Mouse (Mus musculus): ENCODE measurements around the gene Hmox1.

Hmox1 gene

DNA sequence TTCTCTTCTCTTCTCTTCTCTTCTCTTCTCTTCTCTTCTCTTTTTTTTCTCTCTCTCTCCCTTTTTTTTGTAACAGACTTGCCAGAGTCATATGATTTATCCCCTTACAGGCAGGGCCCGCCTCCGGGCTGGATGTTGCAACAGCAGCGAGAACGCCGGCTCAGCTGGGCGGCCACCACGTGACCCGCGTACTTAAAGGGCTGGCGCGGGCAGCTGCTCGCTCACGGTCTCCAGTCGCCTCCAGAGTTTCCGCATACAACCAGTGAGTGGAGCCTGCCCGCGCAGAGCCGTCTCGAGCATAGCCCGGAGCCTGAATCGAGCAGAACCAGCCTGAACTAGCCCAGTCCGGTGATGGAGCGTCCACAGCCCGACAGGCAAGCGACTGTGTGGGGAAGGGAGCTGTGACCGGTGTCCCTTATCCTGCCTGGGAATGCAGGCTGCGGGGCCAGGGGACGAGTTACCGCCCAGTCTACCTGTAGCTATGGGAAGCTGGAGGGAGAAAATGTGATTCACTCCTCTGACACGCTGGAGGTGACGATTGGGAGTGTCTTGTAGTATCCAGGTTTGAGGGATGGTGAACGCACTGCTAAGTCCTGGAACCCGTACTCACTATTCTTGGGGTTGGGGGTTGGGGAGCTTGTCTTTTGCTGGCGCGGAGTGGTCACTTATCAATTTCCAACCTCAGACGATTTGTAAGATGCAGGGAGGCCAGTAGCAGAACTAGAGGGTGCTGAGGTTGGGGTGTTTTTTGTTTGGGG lies at the start of gene Hmox1:
Gene Hmox1, plus strand, starts transcription at position 223 of the 758 bp plus-strand sequence.
- DNase-seq: peak; percentile 96 to 97

DNA sequence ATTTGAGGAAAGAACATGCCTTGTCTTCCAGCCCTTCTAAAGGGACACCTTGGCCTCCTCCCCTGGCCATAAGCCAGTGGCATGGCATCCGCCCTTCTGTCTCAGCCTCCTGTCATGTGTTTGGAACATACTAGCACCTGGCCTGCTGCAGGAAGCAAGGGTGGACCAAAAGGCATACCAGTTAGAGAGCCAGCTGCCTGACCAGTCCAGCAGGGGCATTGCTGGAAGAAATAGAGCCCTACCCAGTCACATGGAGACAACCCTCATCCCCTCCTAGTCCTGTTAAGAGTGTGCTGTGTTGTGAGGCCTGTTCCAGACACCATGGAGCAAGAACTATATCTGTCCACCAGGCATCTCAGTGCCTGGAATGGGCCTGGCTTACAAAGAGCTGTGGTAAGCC lies 47.1 kb upstream of the Hmox1 start:
- no peak for DNase-seq

GRCm38 (mm10) chr8:75047784-75048183 lies 45.6 kb upstream of the Hmox1 start:
- no peak for DNase-seq

DNA sequence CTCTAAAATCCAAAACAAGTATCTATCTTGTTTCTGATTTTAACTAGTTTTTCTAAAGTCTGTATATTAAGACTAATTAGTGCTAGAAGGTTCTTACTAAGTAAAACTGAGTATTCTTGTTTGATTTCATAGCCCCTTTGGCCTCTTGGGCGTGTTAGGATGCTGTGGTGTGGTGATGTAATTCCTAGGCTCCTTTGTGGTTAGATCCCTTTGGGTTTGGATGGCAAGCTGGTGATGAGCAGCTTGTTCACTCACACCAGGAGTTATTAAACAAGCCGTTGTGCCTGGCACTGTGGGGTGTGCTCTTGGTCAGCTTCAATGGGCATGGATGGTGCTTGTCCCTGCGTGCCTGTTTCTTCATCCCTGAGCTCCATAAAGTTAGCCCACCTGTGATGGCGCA lies 40.1 kb upstream of the Hmox1 start:
- DNase-seq: no peak

GRCm38 (mm10) chr8:75055673-75056072 lies 37.7 kb upstream of the Hmox1 start:
- no peak for DNase-seq

DNA sequence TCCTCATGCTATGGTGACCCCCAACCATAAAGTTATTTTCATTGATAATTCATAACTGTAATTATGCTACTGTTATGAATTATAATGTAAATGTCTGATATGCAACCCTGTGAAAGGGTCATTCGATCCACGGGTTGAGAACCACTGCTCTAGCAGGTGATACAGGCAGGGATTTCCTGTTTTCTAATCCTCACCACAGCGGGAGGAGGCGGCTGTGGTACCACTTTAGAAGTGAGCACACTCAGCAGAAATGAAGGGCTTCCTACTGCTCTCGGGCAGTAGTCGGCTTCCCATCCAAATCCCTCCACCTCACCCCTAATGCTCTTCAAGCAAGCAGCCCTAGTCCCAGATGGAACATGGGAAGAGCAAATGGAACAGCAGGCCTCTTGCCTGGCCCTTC lies 33.4 kb upstream of the Hmox1 start:
- DNase-seq: no peak

- DNase-seq: no peak
Observed at GRCm38 (mm10) chr8:75060815-75061214, 32.6 kb upstream of the Hmox1 start.

DNA sequence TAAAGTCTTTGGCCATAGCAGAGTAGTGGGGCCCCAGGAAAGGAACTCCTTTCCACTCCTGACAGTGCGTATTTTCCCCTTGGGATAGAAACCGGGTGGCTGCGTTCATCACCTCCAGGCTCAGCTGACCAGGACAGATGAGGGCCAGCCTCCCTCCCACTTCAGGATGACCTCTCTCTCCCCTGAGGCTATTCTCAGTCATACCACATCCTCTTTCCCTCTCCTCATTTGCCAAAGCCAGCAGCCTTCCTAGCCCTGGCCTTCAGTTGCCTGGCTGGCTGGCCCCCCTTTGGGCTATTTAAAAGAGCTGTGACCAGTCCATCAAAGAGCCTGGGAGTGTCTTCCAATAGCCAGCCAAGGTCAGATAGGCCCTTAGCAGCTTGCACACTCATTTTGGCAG lies 30.1 kb upstream of the Hmox1 start:
- peak in 1 of 2 experiments; percentile 22 for DNase-seq

GRCm38 (mm10) chr8:75064790-75065189 lies 28.6 kb upstream of the Hmox1 start:
- DNase-seq: no peak

GRCm38 (mm10) chr8:75067287-75067686 lies 26.1 kb upstream of the Hmox1 start:
- no peak for DNase-seq

DNA sequence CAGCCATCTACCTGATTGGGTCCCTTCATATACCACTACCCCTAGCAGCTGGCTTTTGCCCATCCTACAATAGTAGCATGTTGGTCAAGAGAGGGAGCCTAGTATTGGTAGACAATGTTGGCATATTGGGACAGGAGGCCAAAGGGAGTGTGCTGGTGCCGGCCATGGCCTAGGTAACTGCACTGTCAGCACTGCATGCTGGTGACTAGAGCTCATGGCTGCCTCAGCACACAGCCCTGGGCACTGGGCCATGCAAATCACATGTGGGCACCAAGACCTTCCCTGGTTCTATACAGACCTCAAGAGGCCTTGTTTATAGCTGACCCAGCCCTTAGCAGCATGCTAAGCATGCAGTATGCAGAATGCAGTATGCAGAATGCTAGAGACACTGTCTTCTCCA lies 23.1 kb upstream of the Hmox1 start:
- DNase-seq: peak in 1 of 2 experiments; percentile 14

DNA sequence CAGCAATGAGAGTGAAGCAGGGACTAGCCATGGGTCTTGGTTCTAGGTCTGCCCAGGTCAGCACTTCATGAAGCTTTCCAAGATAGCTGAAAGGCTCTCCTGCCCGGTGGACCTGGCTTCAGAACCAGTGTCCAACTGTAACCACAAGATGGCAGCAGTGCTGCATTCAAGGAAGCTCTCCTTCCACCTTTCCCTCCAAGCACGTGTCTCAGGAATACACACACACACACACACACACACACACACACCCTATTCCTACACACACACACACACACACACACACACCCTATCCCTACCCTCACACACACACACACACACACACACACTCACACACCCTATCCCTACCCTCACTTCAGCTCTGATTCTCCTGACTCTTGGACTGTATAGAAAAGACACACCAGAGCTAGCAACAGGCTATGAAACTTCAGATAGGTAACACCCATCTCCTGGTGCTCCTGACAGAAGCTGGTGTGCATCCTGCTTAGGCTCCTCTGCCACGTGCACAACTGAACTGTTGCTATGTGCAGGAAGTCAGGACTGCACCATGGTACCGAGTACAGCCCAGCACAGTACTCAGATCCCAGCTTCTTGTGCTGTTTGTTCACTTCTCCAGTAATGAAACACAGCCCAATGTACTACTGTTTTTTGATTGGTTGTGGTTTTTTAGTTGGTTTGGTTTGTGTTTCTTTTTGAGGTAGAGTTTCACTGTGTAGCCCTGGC lies 21.6 kb upstream of the Hmox1 start:
- peak; percentile 87 to 90 for DNase-seq

DNA sequence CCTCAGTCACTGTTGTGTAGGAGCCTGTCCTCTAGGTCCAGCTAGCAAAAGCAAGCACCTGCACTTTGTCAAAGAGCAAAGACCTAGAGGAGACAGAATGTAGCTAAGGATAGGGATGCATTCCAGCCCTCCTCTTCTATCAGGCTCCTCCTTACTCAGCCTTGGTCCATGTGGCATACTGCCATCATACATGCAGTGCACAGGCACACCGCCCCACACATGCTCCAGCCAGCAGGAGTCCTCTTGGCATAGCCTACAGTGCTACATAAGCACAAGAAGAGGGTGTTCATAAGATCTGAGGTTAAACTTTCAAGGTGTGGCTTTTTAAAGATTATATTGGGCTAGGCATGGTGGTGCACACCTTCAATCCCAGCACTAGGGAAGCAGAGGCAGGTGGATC lies 18.5 kb upstream of the Hmox1 start:
- no peak for DNase-seq

DNA sequence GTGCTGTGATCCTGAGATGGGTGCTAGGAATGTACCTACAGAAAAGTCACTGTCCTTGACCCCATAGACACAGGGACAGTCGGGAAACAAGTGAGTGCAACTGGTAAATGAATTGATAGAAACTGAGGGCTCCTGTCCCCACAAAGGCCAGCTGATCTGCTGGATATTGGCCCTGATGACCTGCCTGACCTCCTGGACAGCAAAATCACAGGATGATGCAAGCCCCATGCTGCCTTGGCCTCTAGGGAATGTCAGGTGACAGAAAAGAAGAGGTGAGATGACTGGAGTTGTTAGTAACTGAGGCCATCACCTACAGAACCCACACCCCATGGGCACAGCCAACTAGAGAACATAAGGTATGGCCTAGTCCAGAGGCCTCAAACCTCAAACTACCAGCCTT lies 15.2 kb upstream of the Hmox1 start:
- DNase-seq: no peak

DNA sequence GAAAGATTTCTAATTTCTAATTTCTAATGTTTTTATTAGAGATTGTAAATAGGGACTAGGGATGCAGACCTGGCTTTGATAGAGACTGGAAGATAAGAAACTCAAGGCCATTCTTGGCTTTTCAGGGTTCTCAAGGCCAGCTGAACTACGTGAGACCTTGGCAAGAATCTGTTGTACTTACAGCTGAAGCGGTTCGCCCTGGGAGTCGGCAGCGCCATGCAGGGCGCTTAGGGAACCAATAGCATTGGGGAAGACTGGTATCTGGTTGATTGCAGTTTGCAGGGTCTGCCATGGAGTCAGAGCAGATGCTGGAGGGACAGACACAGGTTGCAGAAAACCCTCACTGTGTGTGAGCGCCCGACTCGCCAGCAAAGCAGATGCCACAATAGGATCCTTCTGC lies 14.6 kb upstream of the Hmox1 start:
- DNase-seq: no peak

DNA sequence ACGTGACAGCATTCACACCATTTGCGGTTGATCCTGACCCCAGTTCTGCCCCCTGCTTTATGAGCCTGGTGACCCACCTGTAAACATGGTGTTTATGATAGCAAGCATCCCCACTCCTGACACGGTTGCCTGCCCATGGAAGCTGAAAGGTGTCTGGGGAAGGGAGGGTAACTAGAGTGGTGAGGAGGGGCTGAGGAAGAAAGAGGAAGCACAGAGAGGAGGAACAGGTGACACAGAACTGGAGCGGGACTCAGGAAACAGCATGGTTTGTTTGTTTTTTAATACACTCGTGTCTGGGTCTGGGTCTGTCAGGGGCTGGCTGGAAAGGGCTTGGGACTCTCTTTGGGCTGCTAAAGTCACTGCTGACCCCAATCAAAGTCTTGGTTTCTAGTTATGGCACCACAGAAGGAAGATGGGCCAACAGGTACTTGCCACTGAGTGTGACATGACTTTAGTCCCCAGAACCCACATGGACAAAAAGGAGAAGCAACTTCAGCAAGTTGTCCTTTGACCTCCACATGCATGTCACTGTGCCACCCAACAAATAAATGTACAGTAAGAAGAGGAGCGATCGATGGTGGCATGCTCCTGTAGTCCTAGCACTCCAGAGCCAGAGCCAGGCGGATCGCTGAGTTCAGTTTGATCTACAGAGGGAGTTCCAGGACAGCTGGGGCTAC lies 11.9 kb upstream of the Hmox1 start:
- DNase-seq: no peak

- no peak for DNase-seq
Observed at GRCm38 (mm10) chr8:75082181-75082805, 11.1 kb upstream of the Hmox1 start.

- peak; percentile 93 to 96 for DNase-seq
Observed at GRCm38 (mm10) chr8:75083846-75084245, 9.6 kb upstream of the Hmox1 start.

DNA sequence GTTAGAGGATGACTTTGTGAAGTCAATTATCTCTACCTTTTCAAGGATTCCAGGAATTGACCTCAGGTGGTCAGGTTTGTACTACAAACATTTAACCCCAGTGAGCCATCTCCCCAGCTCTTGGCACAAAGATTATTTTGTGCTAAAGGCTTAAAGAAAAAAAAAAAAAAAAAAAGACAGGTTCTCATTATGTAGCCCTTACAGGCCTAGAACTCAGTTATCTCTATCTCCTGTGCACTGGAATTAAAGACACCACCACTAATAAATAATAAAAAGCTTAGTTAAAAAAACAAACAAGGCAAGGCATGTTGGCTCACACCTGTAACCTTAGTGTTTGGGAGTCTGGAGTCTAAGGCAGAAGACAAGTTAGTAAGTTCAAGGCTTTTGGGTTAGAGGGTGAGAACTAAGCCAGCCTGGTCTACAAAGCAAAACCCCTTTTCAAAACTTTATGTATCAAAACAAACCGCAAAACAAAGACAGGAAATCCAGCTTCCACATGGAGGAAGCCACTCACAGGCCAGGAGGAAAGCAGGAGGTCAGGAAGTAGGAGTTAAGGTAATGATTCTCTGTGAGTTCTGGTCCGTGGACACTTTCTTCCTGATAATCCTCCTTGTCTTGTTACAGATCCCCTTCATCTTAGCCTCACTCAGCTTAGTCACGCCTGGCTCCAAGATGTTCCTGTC lies 8.9 kb upstream of the Hmox1 start:
- DNase-seq: no peak

DNA sequence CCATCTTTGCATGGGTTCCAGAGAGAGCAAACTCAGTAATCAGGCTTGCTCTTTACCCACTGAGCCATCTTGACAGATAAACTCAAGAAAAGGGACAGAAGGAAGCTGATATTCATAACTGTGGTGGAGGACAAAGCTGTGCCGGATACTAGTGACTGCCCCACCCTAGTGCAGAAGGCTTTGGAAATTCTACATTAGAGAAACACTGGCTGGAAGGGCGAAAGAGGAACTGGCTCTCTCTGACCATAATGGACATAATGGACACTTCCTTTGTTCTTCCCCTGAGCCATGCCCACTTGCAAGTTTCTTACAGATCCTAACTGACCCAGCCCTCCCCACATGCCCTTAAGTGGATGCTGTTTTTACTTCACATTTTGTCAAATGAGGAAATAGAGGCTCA lies 7.4 kb upstream of the Hmox1 start:
- DNase-seq: no peak

- no peak for DNase-seq
Observed at GRCm38 (mm10) chr8:75087127-75087526, 6.3 kb upstream of the Hmox1 start.

GRCm38 (mm10) chr8:75088989-75089881 lies 4.2 kb upstream of the Hmox1 start:
- peak; percentile 79 to 89 for DNase-seq

Measured in kidney, postnatal 4 days (tissue).